Mouse (Mus musculus): ENCODE measurements around the gene Cradd.

- TF ChIP-seq CTCF (IDR thresholded peaks at IDR 0.05; ENCODE audit: low read depth, low read length) (no peak), POLR2A (IDR thresholded peaks at IDR 0.05; ENCODE audit: extremely low read depth, insufficient read depth, low read length) (no peak)
Observed at GRCm38 (mm10) chr10:95315321-95315720, 8.6 kb downstream of the Cradd start.

Measured in liver, adult 2 months (tissue).